Comparison of ENCODE assay signal across 8 mouse cellular contexts in the genomic region with DNA sequence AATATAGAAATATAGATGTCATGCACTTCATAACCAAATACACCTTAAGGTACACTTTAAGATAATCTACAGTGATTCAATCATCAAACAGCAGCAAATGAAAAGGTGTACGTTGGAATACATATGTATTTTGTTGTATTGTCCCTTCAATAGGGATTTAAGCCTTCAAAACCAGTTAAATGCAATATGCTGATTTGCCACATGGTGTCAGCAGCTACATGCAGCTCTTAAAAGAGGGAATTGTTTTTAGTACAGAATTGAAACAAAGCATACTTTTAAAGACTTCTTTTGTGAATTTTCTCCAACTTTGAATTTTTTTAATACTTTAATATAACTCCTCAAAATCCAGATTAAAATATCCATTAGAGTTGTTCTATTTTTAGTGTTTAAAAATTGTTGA.
DNase-seq lines count a peak whose midpoint lies in the region.

No protein-coding gene starts in this region.

- no peaks in the 10 kb centered on the region for H3K9me3 ChIP-seq in heart, embryonic 10.5 days

- 45% methylated on average over 1 of the region's 1 CpGs for WGBS in heart, embryonic 10.5 days

- no peaks in the 10 kb centered on the region for H3K27me3 ChIP-seq in heart, embryonic 10.5 days (ENCODE audit: insufficient read depth, poor library complexity, severe bottlenecking)

- no peaks in the 10 kb centered on the region for H3K36me3 ChIP-seq in heart, embryonic 10.5 days

- intact Hi-C loops in heart, postnatal 10 days (cut with DNase I): loop anchor here (10.0 kb wide), 1 partner anchor 424 kb away; no protein-coding TSS in a partner anchor
- intact Hi-C loops in gastrocnemius, postnatal 36 days (cut with DNase I): no loop called here

- DNase-seq in heart, postnatal 10 days: peak; percentile 6 to 26
- DNase-seq in heart, embryonic 10.5 days (ENCODE audit: low spot score): no peak
- DNase-seq in right cerebral cortex, adult 18-20 months: peak; percentile 33
- DNase-seq in right cerebral cortex, postnatal 36 days (ENCODE audit: low spot score in 2 of 2): no peak
- peak; percentile 27 for DNase-seq in fibroblast of lung, adult 2 months (ENCODE audit: low read depth)
- DNase-seq in right cerebral cortex, postnatal 4 days: peak; percentile 4
- no peak for DNase-seq in gastrocnemius, postnatal 36 days
- no peak for DNase-seq in ovary, postnatal 36 days (ENCODE audit: low spot score)

- H3K27ac ChIP-seq in heart, embryonic 10.5 days: no peak overlapping the region

- H3K4me3 ChIP-seq in heart, embryonic 10.5 days: no peak overlapping the region

- no peaks in the 10 kb centered on the region for H3K4me1 ChIP-seq in heart, embryonic 10.5 days

Comparison
In these comparisons a context has a peak if more than half of its experiments do, and no peak if none do; other contexts are left out.
1. DNase-seq: peak in heart, postnatal 10 days (2 of 2), right cerebral cortex, adult 18-20 months (single experiment), fibroblast of lung, adult 2 months (single experiment) and right cerebral cortex, postnatal 4 days (single experiment); none in heart, embryonic 10.5 days (single experiment), right cerebral cortex, postnatal 36 days (0 of 2), gastrocnemius, postnatal 36 days (0 of 2) and ovary, postnatal 36 days (single experiment).